Mouse (Mus musculus) olfactory bulb, adult 2 months (tissue): ENCODE results near the gene Arid1b.

ENCODE experiments used
- CTCF ChIP-seq: fragments of 200-500 bp; IDR thresholded peaks from 2 replicates; pipeline ENCODE4 v1.5.1; 2012; ENCODE audit warnings: low read depth, mild to moderate bottlenecking, low read length, moderate library complexity; ENCODE audit not compliant: insufficient read depth
- POLR2A ChIP-seq: fragments of 200-500 bp; IDR thresholded peaks from 2 replicates; pipeline ENCODE4 v1.6.1; 2012; ENCODE audit warnings: mild to moderate bottlenecking, low read depth, low read length, moderate library complexity; ENCODE audit not compliant: insufficient read depth

- no peak for TF ChIP-seq POLR2A
- no peak for TF ChIP-seq CTCF
Observed at GRCm38 (mm10) chr17:4947439-4947838, 46.7 kb upstream of the Arid1b start.
